Mouse (Mus musculus) CD4-positive, CD25-positive, alpha-beta regulatory T cell, adult 4 months (primary cell): ENCODE data around the gene Ipo13. TPM values are rescaled to one million over a fixed set of nuclear protein-coding genes. Genes with fewer than 3 reads are reported as not detected.

ENCODE experiments used
- polyA plus RNA-seq, 2 experiments: library from polyadenylated mRNA; unstranded; fragments of 100-300 nt; shearing (Covaris generic); gene quantifications; one replicate each; pipeline ENCODE4 v1.2.1; 2017

Gene Ipo13
- polyA plus RNA-seq, 2 experiments from 2014 or later: 15.7 to 21.2 TPM

Other genes with a start within 250 kb of the Ipo13 start
- gene Dmap1, start 232.7 kb downstream of the Ipo13 start, polyA plus RNA-seq: 10 to 100 TPM; 25.0 to 31.5 TPM
- not detected for gene Gm12845, start 190.6 kb downstream of the Ipo13 start, polyA plus RNA-seq
- not detected for gene Klf17, start 149.4 kb downstream of the Ipo13 start, polyA plus RNA-seq
- gene Slc6a9, start 80.5 kb downstream of the Ipo13 start, polyA plus RNA-seq: 1 to 10 TPM in 1 of 2 experiments, not detected in 1; 1.0 TPM
- not detected for gene Ccdc24, start 42.4 kb downstream of the Ipo13 start, polyA plus RNA-seq
- not detected for gene B4galt2, start 31.5 kb downstream of the Ipo13 start, polyA plus RNA-seq
- 10 to 100 TPM; 91.3 to 92.4 TPM for gene Atp6v0b, start 27.7 kb downstream of the Ipo13 start, polyA plus RNA-seq
- 10 to 100 TPM; 33.3 to 40.3 TPM for gene Dph2, start 23.0 kb downstream of the Ipo13 start, polyA plus RNA-seq
- gene Artn, start 14.8 kb upstream of the Ipo13 start, polyA plus RNA-seq: not detected
- gene St3gal3, start 219.9 kb upstream of the Ipo13 start, polyA plus RNA-seq: under 1 TPM; 0.38 to 0.52 TPM